Mouse (Mus musculus): Measurements from ENCODE around the gene Ap1s1. TPM values are rescaled to one million over a fixed set of nuclear protein-coding genes. Genes with fewer than 3 reads are reported as not detected.

Gene Ap1s1
- total RNA-seq, 2 experiments from 2014 or later: 298 to 323 TPM

DNA sequence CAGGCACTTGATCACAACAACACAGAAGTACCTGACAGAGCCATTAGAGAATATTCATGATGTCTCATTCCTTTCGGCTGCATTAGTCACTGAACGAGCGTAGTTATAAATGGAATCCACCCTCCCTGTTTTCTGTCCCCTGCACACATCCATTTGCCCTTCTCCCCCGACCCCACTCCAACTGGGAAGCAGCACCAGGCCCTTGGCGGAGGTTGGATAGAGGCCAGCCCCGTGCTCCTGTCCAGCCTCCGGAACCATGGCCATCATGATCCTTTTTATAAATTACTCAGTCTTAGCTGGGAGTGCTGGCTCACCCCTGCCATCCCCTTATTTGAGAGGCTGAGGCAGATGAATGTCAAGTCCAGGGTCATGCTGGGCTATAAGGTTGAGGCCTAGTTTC is 8.4 kb upstream of the Ap1s1 start:
- H3K4me3 ChIP-seq: no peak overlapping the region
- H3K27ac ChIP-seq: peak overlapping the region; percentile 93; the same call in 1 of the 2 replicates
- DNase-seq (ENCODE audit: low spot score in 2 of 2): no peak
- no peak for TF ChIP-seq CTCF (conservative IDR thresholded peaks at IDR 0.05)

DNA sequence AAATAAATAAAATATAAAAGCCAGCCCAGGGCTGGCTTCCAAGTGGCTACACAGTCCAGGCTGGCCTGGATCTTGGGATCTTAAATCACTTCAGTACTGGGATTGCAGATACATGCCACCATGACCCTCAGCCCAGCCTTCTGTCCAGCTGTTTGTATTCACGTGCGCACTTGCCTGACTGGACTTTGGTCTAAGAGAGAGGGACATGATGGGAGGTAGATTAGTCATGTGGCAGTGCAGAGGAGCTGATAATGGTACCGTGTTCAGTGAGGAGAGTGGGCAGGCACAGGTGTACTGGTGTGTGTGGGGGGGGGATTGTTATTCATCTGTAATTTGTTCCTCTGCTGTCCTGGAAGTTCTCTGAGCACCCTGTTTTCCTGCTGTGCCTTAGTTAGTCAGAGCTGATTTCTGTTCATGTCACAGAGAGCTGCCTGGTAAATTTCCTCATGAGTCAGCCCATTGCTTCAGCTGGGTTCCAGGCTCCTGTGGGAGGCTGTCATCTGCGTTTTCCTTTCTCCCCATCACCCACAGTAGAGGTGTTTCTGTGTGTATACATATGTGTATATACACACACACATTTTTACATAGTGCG is 6.1 kb upstream of the Ap1s1 start:
- H3K27ac ChIP-seq: peak overlapping the region; percentile 93
- peak; percentile 41 to 80 for DNase-seq (ENCODE audit: low spot score in 2 of 2)
- no peak overlapping the region for H3K4me3 ChIP-seq
- no peak for TF ChIP-seq CTCF (conservative IDR thresholded peaks at IDR 0.05)

DNA sequence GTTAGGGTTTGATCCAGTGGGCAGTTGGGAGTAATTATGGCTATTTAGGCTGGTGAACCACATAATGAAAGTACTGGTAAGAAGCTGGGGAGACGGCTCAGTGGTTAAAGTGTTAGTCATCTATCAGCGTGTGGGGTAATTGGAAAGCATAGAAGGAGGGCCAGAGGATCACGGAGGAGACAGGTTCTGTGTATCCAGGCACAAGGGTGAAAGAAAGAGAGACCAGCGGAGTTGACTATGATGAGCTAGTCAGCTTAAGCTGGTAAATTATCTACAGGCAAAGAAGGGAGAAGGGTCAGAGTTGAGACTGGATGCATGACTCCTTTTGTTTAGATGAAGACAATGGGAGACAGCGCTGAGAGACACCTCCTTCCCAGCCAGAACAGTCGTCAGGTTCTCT is 5.2 kb upstream of the Ap1s1 start:
- no peak for DNase-seq (ENCODE audit: low spot score in 2 of 2)
- Histone ChIP-seq H3K27ac (peak overlapping the region; percentile 93), H3K4me3 (no peak overlapping the region)
- no peak for TF ChIP-seq CTCF (conservative IDR thresholded peaks at IDR 0.05)

DNA sequence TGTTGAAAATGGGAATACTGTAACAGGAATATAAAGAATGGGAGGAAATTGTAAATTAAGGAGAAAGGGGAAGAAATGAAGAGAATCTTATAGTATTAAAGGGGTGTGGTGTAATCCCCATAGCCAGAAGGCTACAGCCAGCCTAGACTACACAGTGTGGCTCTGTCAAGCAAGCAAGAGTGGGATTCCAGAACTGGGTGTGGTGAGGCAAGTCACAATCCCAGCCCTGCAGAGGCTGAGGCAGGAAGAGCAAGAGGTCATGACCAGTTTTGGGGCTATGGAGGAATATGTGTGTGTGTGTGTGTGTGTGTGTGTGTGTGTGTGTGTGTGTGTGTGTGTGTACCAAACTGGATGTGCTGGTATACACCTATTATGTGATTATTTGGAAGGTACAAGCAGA is 1.1 kb upstream of the Ap1s1 start:
- DNase-seq (ENCODE audit: low spot score in 2 of 2): no peak
- Histone ChIP-seq H3K27ac (peak overlapping the region; percentile 55; the same call in 1 of the 2 replicates), H3K4me3 (no peak overlapping the region)
- TF ChIP-seq CTCF (conservative IDR thresholded peaks at IDR 0.05): no peak

DNA sequence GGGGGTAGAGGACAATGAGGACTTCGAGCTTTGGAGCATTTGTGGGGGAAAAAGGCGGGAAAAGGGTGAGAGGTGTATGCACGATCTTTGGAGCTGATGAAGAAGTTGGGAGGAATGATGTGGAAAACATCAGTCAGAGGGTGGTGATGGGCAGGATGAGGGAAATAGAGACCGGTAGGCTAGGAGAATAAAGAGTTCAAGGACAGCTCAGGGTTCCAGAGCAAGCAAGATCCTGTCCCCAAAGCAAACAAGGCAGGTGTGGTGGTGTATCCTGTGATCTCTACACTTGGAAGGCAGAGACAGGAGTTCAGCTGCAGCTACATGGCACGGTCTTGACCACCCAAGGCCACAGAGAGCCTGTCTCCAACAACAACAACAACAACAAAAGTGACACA is 386 bp upstream of the Ap1s1 start:
- no peak for TF ChIP-seq CTCF (conservative IDR thresholded peaks at IDR 0.05)
- peak overlapping the region; percentile 92 for H3K27ac ChIP-seq

DNA sequence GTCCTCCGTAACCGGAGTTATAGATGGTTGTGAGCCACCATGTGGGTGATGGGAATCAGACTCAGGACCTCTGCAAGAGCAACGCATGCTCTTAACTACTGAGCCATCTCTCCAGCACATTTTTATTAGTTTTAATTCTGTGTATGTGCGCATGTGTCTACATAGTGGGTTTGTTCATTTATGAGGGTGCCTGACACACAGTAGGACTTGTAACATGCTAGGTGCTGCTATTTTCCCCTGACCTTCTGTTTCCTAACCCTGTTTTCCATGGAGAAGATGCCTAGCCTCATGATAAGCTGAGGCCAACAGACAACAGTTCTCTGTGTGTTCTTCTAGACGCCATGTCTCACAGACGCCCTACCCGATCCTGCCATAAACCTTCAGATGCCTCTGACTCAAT is 1.9 kb downstream of the Ap1s1 start:
- Histone ChIP-seq H3K27ac (no peak overlapping the region), H3K4me3 (no peak overlapping the region)
- DNase-seq (ENCODE audit: low spot score in 2 of 2): no peak
- no peak for TF ChIP-seq CTCF (conservative IDR thresholded peaks at IDR 0.05)

More for the DNA sequence above, 386 bp upstream of the Ap1s1 start:
- no peak for DNase-seq (ENCODE audit: low spot score in 2 of 2)
- peak overlapping the region; percentile 83 for H3K4me3 ChIP-seq

DNA sequence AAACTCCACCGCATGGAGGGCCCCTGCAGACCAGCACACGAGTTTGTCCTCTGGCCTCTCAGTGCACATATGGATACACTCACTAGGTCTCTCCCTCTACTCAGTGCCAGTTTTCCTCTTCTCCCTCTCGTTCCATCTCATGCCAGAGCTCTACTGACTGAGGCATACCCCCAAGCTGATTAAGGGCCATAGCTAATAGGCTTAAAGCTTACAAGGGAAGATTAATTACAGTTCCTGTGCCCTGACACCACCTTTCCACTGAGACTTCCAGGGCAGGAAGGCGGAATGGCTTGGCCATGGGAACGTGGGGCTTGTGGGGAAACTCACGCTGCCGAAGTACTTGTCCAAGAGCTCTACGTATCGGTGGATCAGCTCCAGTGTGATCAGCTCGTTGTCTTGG is 4.5 kb downstream of the Ap1s1 start:
- H3K4me3 ChIP-seq: no peak overlapping the region
- no peak overlapping the region for H3K27ac ChIP-seq
- TF ChIP-seq CTCF (conservative IDR thresholded peaks at IDR 0.05): no peak
- DNase-seq (ENCODE audit: low spot score in 2 of 2): no peak

DNA sequence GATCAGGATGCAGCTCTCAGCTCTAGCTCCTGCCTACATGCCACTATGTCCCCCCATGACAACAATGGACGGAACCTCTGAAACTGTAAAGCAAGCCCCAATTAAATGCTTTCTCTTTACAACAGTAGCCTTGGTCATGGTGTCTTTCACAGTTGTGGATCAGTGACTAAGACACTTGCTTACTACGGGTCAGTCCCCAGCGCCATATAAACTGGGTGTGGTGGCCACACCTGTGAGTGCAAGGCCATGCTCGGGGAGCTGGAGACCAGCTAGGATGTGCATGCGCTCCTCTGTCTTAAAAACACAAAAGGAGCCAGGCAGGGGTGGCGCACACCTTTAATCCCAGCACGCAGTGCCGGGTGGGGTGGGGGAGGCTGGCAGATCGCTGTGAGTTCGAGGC is 6.5 kb downstream of the Ap1s1 start:
- Histone ChIP-seq H3K4me3 (no peak overlapping the region), H3K27ac (no peak overlapping the region)
- no peak for DNase-seq (ENCODE audit: low spot score in 2 of 2)
- TF ChIP-seq CTCF (conservative IDR thresholded peaks at IDR 0.05): no peak

DNA sequence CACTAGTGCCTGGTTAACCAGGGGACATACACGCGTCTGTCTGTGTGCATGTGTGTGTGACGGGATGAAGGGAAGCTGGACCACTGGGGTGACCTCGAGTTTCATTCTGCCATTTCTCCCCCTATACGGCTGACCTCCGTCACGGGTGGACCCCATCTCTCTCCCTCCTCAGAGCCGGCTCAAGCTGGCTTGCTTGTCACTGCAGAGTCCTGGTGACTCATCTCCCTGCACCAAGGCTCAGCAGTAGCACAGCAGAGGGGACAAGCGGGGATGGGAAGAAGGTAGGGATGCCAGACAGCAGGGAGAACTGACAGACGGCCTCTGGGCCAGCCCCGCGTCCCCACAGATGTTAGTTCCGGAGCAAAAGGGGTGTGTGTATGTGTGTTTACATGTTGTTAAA is 9.7 kb downstream of the Ap1s1 start:
- DNase-seq (ENCODE audit: low spot score in 2 of 2): no peak
- no peak overlapping the region for H3K4me3 ChIP-seq
- TF ChIP-seq CTCF (conservative IDR thresholded peaks at IDR 0.05): no peak
- peak overlapping the region; percentile 32; the same call in 1 of the 2 replicates for H3K27ac ChIP-seq

DNA sequence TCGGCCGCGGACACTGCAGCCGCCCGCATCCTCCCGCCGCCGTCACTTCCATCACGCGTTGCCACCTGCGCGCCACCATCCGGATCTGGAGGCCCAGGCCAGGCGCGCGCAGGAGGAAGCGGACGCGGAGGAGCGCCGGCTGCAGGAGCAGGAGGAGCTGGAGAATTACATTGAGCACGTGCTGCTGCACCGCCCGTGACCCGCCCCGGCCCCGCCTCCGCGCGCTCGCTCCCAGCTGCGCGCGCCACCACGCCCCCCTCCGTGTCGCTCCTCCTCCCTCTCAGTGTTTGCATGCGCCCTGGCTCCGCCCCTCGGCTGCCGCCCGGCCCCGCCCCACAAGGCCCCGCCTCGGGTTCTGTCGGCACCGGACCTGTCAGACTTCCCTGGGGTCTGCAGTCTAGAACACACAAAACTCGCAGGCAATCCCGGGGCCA is 13.3 kb downstream of the Ap1s1 start:
- Histone ChIP-seq H3K27ac (peak overlapping the region; percentile 92), H3K4me3 (peak overlapping the region; percentile 72)
- peak; percentile 81 to 82 for DNase-seq (ENCODE audit: low spot score in 2 of 2)
- no peak for TF ChIP-seq CTCF (conservative IDR thresholded peaks at IDR 0.05)

DNA sequence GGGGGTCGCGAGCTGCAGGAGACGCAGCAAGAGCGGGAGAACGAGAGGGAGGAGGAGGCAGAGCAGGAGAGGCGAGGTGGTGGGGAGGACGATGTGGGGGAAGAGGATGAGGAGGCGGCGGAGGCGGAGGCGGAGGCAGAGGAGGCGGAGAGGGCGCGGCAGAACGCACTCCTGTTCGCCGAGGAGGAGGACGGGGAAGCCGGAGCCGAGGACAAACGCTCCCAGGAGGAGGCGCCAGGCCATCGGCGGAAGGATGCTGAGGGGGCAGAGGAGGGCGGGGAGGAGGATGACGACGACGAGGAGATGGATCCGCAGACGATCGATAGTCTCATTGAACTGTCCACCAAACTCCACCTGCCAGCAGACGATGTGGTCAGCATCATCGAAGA is 13.9 kb downstream of the Ap1s1 start:
- Histone ChIP-seq H3K27ac (peak overlapping the region; percentile 92), H3K4me3 (peak overlapping the region; percentile 72)
- peak; percentile 37 for TF ChIP-seq CTCF (conservative IDR thresholded peaks at IDR 0.05)
- peak; percentile 67 to 72 for DNase-seq (ENCODE audit: low spot score in 2 of 2)

DNA sequence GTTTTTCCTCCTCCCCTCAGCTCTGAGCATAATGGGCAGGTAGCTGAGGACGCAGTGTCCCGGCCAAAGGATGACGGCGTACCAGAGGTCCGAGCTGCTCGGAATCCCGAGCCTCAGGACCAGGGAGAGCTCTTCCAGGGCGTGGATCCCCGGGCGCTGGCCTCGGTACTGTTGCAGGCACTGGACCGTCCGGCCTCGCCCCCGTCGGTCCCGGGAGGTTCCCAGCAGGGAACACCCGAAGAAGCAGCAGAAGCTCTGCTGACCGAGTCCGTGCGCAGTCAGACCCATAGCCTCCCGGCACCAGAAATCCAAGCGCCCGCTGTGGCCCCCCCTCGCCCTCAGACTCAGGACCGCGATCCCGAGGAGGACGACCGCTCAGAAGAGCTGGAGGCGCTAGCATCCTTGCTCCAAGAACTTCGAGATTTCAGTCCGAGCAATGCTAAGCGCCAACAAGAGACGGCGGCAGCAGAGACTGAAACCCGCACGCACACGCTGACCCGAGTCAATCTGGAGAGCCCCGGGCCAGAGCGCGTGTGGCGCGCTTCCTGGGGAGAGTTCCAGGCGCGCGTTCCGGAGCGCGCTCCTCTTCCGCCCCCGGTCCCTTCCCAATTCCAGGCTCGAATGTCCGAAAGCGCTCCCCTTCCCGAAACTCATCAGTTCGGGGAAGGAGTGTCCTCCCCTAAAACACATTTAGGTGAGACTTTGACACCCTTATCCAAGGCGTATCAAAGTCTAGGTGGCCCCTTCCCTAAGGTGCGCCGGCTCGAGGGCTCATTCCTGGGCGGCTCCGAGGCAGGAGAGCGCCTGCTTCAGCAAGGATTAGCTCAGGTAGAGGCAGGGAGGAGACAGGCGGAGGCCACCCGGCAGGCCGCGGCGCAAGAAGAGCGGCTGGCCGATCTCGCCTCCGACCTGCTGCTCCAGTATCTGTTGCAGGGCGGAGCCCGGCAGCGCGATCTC is 14.6 kb downstream of the Ap1s1 start:
- Histone ChIP-seq H3K4me3 (peak overlapping the region; percentile 72), H3K27ac (peak overlapping the region; percentile 92)
- no peak for TF ChIP-seq CTCF (conservative IDR thresholded peaks at IDR 0.05)
- DNase-seq (ENCODE audit: low spot score in 2 of 2): peak in 1 of 2 experiments; percentile 26

DNA sequence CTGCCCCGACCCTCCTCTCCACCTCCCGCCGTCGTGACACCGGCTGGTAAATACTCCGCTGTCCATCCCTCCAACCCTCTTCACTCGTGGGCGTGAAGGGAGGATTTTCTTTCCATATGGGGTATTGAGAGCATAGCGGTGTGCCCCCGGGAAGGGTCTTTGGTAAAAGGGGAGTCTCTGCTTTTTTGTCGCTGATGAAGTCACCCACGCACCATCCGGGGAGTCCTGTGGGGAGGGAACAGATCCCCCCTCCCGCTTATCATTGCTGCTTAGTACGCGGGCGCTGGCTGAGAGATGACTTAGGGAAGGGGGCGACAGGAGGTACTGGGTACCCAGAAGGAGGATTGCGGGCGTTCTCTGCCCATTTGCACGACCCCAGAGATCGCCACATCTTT is 15.5 kb downstream of the Ap1s1 start:
- no peak for TF ChIP-seq CTCF (conservative IDR thresholded peaks at IDR 0.05)
- peak overlapping the region; percentile 92 for H3K27ac ChIP-seq
- peak overlapping the region; percentile 72 for H3K4me3 ChIP-seq
- peak; percentile 56 to 64 for DNase-seq (ENCODE audit: low spot score in 2 of 2)
